Mouse (Mus musculus): Measurements from ENCODE around the gene Tssc4. TPM values are rescaled to one million over a fixed set of nuclear protein-coding genes. Genes with fewer than 3 reads are reported as not detected.

The Tssc4 gene
- polyA plus RNA-seq, 1 experiment from 2014 or later, result 103 TPM

DNA sequence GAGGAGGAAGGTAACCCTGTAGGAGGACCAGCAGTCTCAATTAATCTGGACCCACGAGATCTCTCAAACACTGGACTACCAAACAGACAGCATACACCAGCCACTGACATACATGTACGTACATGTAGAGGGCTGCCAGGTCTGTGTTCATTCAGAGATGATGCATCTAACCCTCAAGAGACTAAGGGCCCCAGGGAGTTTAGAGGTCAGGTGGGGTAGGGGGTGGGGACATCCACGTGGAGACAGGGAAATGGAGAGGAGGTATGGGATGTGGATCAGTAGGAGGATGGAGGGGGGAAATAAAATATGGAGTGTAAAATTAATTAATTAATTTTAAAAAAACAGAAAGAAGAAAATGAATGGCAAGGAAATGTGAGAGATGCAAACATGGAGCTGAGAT lies 32.3 kb upstream of the Tssc4 start:
- H3K27ac ChIP-seq, result no peak overlapping the region
- H3K27me3 ChIP-seq (replicated peaks), result no peaks in the 10 kb centered on the region
- 80% methylated on average over 3 of the region's 3 CpGs for WGBS
- no peaks in the 10 kb centered on the region for H3K36me3 ChIP-seq (replicated peaks)
- no peaks in the 10 kb centered on the region for H3K4me1 ChIP-seq
- H3K9me3 ChIP-seq, result no peaks in the 10 kb centered on the region
- H3K4me3 ChIP-seq, result no peak overlapping the region
- no peak for ATAC-seq (replicated peaks)
- H3K4me2 ChIP-seq, result no peak overlapping the region
- no peak overlapping the region for H3K9ac ChIP-seq

GRCm38 (mm10) chr7:143037306-143037705 lies 31.7 kb upstream of the Tssc4 start:
- Histone ChIP-seq H3K4me1 (no peaks in the 10 kb centered on the region), H3K9ac (no peak overlapping the region), H3K4me2 (no peak overlapping the region), H3K27ac (no peak overlapping the region), H3K27me3 (replicated peaks) (no peaks in the 10 kb centered on the region), H3K4me3 (no peak overlapping the region), H3K36me3 (replicated peaks) (no peaks in the 10 kb centered on the region), H3K9me3 (no peaks in the 10 kb centered on the region)
- ATAC-seq (replicated peaks), result no peak
- 94% methylated on average over 4 of the region's 4 CpGs for WGBS

GRCm38 (mm10) chr7:143038174-143038931 lies 30.7 kb upstream of the Tssc4 start:
- Histone ChIP-seq H3K27ac (no peak overlapping the region), H3K9me3 (no peaks in the 10 kb centered on the region), H3K27me3 (replicated peaks) (no peaks in the 10 kb centered on the region), H3K9ac (no peak overlapping the region), H3K4me3 (no peak overlapping the region), H3K36me3 (replicated peaks) (no peaks in the 10 kb centered on the region), H3K4me2 (no peak overlapping the region), H3K4me1 (no peaks in the 10 kb centered on the region)
- ATAC-seq (replicated peaks), result no peak
- WGBS, result 93% methylated on average over 3 of the region's 3 CpGs

DNA sequence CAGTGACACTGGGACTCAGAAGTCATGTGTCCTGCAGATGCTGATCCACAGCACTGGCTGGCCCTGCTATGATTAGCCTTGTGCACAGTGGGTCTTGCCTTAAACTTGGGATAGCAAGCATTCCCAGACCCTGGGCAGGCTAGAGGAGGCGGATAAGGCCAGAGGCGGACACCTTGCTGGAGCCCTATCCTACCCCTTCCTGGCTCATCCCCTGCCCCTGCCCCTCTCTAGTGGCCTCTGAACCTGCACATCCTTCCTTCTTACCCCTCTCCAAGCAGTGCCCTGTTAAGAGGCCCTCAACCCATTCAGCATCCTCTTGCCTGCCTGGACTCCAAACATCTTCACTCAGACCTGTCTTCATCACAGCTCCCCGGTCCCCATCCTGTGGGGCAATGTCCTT lies 28.5 kb upstream of the Tssc4 start:
- no peak overlapping the region for H3K4me2 ChIP-seq
- no peaks in the 10 kb centered on the region for H3K4me1 ChIP-seq
- ATAC-seq (replicated peaks), result no peak
- H3K27ac ChIP-seq, result no peak overlapping the region
- H3K27me3 ChIP-seq (replicated peaks), result no peaks in the 10 kb centered on the region
- no peak overlapping the region for H3K4me3 ChIP-seq
- no peak overlapping the region for H3K9ac ChIP-seq
- H3K9me3 ChIP-seq, result no peaks in the 10 kb centered on the region
- WGBS, result 94% methylated on average over 3 of the region's 3 CpGs
- H3K36me3 ChIP-seq (replicated peaks), result no peaks in the 10 kb centered on the region

- no peak for ATAC-seq (replicated peaks)
These were observed 27.8 kb upstream of the Tssc4 start for GRCm38 (mm10) chr7:143041138-143041822.

DNA sequence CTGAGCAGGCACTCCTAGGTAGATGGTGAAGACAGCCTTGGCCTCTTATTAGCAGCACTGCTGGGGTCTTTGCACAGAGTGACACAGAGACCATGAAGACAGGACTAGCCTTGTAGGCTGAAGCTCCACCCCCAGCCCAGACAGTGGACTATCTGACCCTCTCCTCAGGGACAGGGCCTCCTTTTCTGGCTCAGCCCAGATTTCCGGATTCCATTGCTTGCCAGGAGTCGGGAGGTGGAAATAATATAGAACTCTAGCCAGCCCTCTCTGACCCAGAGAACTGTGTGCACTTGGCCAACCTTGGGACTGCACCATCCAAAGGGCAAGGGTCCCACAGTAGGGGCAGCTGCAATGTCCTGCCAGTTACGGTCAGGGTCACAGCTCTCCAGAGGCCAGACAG lies 27.0 kb upstream of the Tssc4 start:
- Histone ChIP-seq H3K27ac (no peak overlapping the region), H3K27me3 (replicated peaks) (no peaks in the 10 kb centered on the region)
- WGBS, result 90% methylated on average over 3 of the region's 3 CpGs

More at GRCm38 (mm10) chr7:143041138-143041822, 27.8 kb upstream of the Tssc4 start:
- Histone ChIP-seq H3K27ac (no peak overlapping the region), H3K9me3 (no peaks in the 10 kb centered on the region), H3K4me3 (no peak overlapping the region), H3K36me3 (replicated peaks) (no peaks in the 10 kb centered on the region), H3K4me1 (no peaks in the 10 kb centered on the region), H3K9ac (no peak overlapping the region), H3K4me2 (no peak overlapping the region), H3K27me3 (replicated peaks) (no peaks in the 10 kb centered on the region)
- 86% methylated on average over 3 of the region's 3 CpGs for WGBS

GRCm38 (mm10) chr7:143042897-143043300 lies 26.1 kb upstream of the Tssc4 start:
- WGBS, result 79% methylated on average over 3 of the region's 3 CpGs
- Histone ChIP-seq H3K27ac (no peak overlapping the region), H3K9ac (no peak overlapping the region), H3K4me3 (no peak overlapping the region), H3K36me3 (replicated peaks) (no peaks in the 10 kb centered on the region), H3K4me1 (no peaks in the 10 kb centered on the region), H3K27me3 (replicated peaks) (no peaks in the 10 kb centered on the region), H3K9me3 (no peaks in the 10 kb centered on the region), H3K4me2 (no peak overlapping the region)
- no peak for ATAC-seq (replicated peaks)

More for the DNA sequence above, 27.0 kb upstream of the Tssc4 start:
- ATAC-seq (replicated peaks), result no peak
- Histone ChIP-seq H3K36me3 (replicated peaks) (no peaks in the 10 kb centered on the region), H3K9me3 (no peaks in the 10 kb centered on the region), H3K4me2 (no peak overlapping the region), H3K4me1 (no peaks in the 10 kb centered on the region), H3K4me3 (no peak overlapping the region), H3K9ac (no peak overlapping the region)

DNA sequence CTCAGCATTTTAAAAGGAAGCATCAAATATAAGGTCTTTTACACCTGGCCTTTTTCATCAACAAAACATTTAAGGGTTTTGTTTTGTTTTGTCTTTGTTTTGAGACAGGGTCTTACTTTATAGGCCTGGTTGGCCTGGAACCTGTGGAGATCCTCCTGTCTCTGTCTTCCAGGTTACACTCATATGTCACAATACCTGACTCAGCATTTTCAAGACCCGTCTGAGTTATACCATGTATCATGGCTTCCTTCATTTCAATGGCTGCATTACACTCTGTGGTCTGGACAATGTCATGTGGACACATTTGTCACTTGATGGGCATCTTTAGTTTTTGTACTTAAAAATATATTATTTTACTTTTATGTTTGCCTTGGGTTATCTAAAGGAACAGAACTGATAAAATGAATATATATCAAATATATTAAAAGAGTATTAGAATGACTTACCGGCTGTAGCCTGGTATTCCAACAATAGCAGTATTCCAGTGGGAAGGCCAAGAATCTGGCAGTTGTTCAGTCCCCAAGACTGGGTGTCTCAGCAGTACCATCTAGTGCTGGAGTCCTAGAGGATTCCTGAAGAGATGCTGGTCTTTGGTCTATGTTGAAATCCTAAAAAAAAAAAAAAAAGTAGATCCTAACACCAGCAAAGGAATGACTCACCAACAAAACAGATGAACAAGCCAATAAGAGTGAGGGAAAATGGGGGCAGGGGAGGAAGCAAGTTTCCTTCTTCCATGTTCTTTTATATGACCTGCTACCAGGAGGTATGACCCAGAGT lies 24.8 kb upstream of the Tssc4 start:
- no peaks in the 10 kb centered on the region for H3K36me3 ChIP-seq (replicated peaks)
- no peaks in the 10 kb centered on the region for H3K27me3 ChIP-seq (replicated peaks)
- H3K4me1 ChIP-seq, result no peaks in the 10 kb centered on the region
- no peak overlapping the region for H3K4me2 ChIP-seq
- no peak overlapping the region for H3K9ac ChIP-seq
- ATAC-seq (replicated peaks), result no peak
- 100% methylated on average over 2 of the region's 2 CpGs for WGBS
- no peak overlapping the region for H3K4me3 ChIP-seq
- H3K27ac ChIP-seq, result no peak overlapping the region
- H3K9me3 ChIP-seq, result no peaks in the 10 kb centered on the region

DNA sequence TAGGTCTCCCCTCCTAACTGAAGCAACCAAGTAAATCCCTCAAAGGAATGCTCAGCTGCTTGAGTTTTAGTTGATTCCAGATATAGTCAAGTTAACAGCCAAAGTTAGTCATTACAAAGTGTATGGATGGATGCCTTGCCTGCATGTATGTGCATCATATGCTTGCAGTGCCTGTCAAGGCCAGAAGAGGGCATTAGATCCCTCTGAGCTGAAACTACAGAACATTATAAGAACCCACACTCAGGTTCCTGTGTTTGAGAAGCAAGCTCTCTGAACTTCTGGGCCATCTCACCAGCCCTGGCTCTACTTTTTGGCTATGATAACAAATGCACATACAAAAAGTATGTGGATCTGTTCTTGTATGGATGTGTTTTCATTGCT lies 24.2 kb upstream of the Tssc4 start:
- H3K36me3 ChIP-seq (replicated peaks), result no peaks in the 10 kb centered on the region
- H3K4me3 ChIP-seq, result no peak overlapping the region
- no peak overlapping the region for H3K9ac ChIP-seq
- no peaks in the 10 kb centered on the region for H3K4me1 ChIP-seq
- no peaks in the 10 kb centered on the region for H3K9me3 ChIP-seq
- H3K27ac ChIP-seq, result no peak overlapping the region
- ATAC-seq (replicated peaks), result no peak
- no peaks in the 10 kb centered on the region for H3K27me3 ChIP-seq (replicated peaks)
- H3K4me2 ChIP-seq, result no peak overlapping the region

DNA sequence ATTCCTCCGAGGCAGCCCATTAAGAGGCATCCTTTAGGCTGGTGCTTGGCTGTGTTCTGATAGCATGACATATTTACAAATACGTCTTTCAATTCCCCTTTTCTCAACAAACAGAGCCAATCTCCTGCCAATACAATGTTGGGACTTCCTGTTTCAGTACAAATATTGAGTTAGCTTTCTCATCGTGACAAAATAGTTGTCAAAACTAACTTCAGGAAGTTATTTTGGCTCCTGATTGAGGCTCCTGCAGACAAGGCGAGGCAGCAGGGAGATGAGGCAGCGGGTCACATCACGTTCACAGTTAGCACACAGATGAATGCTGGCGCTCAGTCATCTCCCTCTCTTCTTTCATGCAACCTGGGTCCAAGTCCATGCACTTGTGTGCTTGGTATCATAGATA lies 22.7 kb upstream of the Tssc4 start:
- Histone ChIP-seq H3K4me2 (no peak overlapping the region), H3K27me3 (replicated peaks) (no peaks in the 10 kb centered on the region), H3K4me3 (no peak overlapping the region), H3K9ac (no peak overlapping the region), H3K36me3 (replicated peaks) (no peaks in the 10 kb centered on the region), H3K27ac (no peak overlapping the region), H3K4me1 (no peaks in the 10 kb centered on the region), H3K9me3 (no peaks in the 10 kb centered on the region)
- ATAC-seq (replicated peaks), result no peak
- 86% methylated on average over 7 of the region's 7 CpGs for WGBS

GRCm38 (mm10) chr7:143049331-143049730 lies 19.7 kb upstream of the Tssc4 start:
- WGBS, result 84% methylated on average over 3 of the region's 3 CpGs
- ATAC-seq (replicated peaks), result no peak

More at GRCm38 (mm10) chr7:143049331-143049730, 19.7 kb upstream of the Tssc4 start:
- no peak overlapping the region for H3K27ac ChIP-seq
- no peak overlapping the region for H3K9ac ChIP-seq
- no peak overlapping the region for H3K4me3 ChIP-seq
- no peaks in the 10 kb centered on the region for H3K9me3 ChIP-seq
- H3K27me3 ChIP-seq (replicated peaks), result no peaks in the 10 kb centered on the region
- H3K4me2 ChIP-seq, result no peak overlapping the region
- no peaks in the 10 kb centered on the region for H3K36me3 ChIP-seq (replicated peaks)
- H3K4me1 ChIP-seq, result peaks cover 14% of the 10 kb centered on the region
